Mouse (Mus musculus): ENCODE data around the gene Wdsub1. TPM values are rescaled to one million over a fixed set of nuclear protein-coding genes. Genes with fewer than 3 reads are reported as not detected.
A peak's percentile ranks its signal among the peaks of the same experiment; 100 is the strongest.

The Wdsub1 gene
- total RNA-seq, 2 experiments from 2014 or later, result 5.0 to 6.2 TPM

GRCm38 (mm10) chr2:59842556-59843008 lies 39.8 kb downstream of the Wdsub1 start:
- ATAC-seq (replicated peaks; ENCODE audit: low FRiP score, poor library complexity, severe bottlenecking), result no peak

DNA sequence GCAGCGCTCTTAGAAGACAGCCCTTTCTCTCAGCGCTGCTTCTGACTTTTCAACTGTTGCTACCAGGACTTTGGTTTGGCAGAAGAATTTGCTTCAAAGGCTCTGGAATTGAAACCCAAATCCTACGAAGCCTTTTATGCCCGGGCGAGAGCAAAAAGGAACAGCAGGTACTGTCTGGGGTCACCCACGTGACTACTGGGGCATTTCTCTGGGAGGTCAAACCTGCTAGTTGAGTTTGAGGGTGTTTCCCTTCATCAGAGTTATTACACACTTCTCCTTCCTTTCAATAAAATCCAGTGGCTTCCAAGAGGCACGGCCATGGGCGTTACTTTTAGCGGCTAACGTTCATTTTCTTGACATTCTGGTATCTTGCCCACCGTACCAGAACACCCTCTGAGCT lies 40.4 kb downstream of the Wdsub1 start:
- ATAC-seq (replicated peaks; ENCODE audit: low FRiP score, poor library complexity, severe bottlenecking), result no peak

DNA sequence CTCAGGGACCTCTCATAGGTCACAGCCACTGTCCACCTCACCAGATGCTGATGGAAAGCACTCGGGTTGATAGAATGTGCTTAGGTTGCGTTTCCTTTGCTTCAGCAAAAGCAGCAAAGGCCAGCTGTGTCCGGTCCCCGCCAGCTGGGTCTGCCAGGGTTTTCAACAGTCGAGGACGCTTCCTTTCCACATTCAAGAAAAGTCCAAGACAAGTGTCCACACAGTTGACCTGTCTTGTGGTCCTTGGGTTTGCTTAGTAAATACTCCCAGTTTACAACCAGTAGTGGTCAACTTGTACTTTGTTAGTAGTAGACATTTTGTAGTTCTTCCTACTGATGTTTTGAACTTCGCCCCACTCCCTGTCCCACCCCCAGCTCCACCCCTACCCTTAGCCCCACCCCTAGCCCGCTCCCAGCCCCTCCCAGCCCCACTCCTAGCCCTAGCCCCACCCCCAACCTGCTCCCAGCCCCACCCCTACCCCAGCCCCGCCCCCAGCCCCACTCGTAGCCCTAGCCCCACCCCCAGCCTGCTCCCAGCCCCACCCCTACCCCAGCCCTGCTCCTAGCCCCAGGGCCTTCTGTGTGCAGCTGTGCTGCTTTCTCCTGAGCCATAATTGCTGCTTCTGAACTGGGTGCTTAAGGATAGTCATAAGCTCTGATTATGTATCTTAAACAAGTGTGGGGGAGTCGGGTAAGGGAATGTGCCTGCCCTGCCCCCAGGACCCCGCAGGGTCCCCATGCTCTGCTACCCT lies 41.0 kb downstream of the Wdsub1 start:
- ATAC-seq (replicated peaks; ENCODE audit: low FRiP score, poor library complexity, severe bottlenecking), result peak; percentile 47

GRCm38 (mm10) chr2:59840191-59840590 lies 42.2 kb downstream of the Wdsub1 start:
- no peak for ATAC-seq (replicated peaks; ENCODE audit: low FRiP score, poor library complexity, severe bottlenecking)

DNA sequence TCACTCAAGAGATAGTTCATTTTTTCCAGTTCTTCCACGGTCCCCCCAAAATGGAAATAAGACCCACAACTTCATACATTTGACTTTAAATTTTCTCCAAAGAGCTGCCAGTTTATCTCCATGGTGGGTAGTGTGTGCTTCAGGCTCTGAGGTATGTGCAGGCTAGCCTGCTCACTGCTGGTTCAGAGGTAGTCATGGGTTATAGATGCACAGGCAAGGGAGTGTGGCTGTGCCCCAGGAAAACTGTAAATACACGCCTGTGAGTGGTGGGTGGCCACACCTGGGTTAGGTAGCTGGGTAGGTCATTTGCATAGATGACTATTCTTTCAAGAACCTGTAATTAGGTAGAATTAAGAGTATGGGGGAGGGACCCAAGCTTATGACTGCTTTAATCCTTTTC lies 42.6 kb downstream of the Wdsub1 start:
- ATAC-seq (replicated peaks; ENCODE audit: low FRiP score, poor library complexity, severe bottlenecking), result no peak

GRCm38 (mm10) chr2:59838825-59839224 lies 43.6 kb downstream of the Wdsub1 start:
- ATAC-seq (replicated peaks; ENCODE audit: low FRiP score, poor library complexity, severe bottlenecking), result no peak

GRCm38 (mm10) chr2:59831831-59832230 lies 50.6 kb downstream of the Wdsub1 start:
- no peak for ATAC-seq (replicated peaks; ENCODE audit: low FRiP score, poor library complexity, severe bottlenecking)

DNA sequence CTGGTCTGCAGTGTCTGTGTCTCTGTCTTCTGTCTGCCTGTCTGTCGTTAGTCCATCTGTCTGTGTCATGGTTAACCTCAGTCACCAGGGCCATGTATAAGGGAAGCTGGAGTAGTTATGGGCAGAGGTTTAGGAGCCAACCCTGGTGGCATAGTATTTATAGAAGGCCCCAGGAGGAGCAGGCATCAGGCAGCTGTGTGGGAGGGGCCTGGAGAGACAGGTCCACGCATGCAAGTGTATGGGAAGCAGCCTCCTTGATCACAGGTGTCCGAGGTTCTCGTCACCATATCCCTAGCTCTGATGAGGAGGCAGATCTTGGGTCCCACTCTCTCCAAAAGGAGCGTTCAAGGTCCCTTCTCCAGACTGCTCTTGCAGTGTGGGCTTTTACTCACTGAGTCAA lies 51.5 kb downstream of the Wdsub1 start:
- no peak for ATAC-seq (replicated peaks; ENCODE audit: low FRiP score, poor library complexity, severe bottlenecking)

GRCm38 (mm10) chr2:59830151-59830550 lies 52.2 kb downstream of the Wdsub1 start:
- ATAC-seq (replicated peaks; ENCODE audit: low FRiP score, poor library complexity, severe bottlenecking), result 0 out of 2 replicates have a peak, but pooled peaks have one; percentile 15

- no peak for ATAC-seq (replicated peaks; ENCODE audit: low FRiP score, poor library complexity, severe bottlenecking)
Observed at GRCm38 (mm10) chr2:59829718-59830117, 52.7 kb downstream of the Wdsub1 start.

DNA sequence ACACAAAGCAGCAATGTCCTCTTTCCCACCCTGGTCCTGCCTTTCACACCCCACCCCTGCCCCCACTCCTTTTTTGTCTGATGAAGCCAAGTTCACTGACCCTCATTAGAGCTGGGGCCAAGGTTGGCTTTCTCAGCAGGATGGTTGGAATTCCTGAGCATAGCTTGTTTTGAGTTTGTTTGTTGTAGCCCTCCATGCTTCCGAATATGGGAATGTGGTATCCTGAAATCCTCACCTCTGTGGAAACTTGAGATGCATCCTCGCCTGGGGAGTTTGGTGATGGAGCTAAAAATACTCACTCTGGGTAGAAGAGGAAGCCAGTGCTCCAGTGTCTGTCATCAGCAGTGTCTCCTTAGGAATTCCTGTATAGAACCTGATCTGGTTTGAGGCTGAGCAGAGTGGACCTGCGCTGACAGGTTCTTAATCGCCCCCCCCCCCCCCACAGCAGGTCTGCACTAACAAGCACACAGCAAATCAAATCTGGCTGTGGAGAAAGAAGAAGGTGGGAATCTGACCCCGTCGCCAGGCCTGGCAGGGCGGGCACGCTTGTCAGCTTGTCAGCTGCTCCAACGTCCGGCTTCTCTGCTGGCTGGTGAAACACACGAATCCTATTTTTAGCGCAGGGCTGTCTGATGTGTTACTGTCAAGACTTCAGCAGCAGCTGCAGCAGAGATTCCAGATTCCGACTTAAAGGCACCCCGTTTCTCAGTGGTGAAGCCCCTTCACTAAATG lies 53.4 kb downstream of the Wdsub1 start:
- no peak for ATAC-seq (replicated peaks; ENCODE audit: low FRiP score, poor library complexity, severe bottlenecking)

- ATAC-seq (replicated peaks; ENCODE audit: low FRiP score, poor library complexity, severe bottlenecking), result no peak
Observed at GRCm38 (mm10) chr2:59828103-59828655, 54.2 kb downstream of the Wdsub1 start.

DNA sequence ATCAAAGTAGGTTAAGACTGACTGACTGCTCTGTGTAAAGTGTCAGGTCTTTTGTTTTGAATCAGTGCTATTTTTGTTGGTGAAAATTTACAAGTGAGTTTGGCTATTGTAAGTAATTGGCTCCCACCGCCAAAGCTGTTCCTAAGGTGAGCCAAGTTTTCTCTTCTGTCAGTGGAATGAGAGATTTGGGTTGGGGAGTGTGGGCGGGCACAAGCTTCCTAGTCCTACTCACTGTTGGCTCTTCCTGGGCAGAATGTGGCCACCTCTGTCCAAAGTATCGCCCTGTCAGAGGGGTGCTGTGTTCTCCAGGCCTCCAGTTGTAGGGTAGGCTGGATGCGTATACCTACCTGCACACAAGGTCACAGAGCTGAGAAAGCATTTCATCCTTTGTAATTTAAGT lies 57.0 kb downstream of the Wdsub1 start:
- no peak for ATAC-seq (replicated peaks; ENCODE audit: low FRiP score, poor library complexity, severe bottlenecking)

GRCm38 (mm10) chr2:59824289-59824688 lies 58.1 kb downstream of the Wdsub1 start:
- no peak for ATAC-seq (replicated peaks; ENCODE audit: low FRiP score, poor library complexity, severe bottlenecking)

DNA sequence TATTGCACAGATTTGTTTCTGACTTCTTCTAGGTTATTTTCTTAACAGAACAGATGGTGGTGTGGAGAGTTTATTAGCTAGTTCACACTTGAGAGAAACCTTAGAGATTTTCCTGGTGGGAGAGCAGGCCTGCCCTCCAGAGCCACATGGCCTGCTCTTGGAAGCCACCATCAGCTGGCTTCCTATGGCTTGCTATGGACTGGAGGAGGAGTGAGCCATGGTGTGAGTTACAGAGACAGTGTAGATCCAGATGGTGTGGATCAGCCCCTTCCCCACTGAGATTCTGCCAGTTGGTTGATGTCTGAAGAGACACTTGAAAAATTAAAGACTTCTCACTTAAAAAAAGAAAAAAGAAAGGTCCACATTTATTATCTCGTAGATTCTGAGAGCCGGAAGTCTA lies 61.3 kb downstream of the Wdsub1 start:
- ATAC-seq (replicated peaks; ENCODE audit: low FRiP score, poor library complexity, severe bottlenecking), result no peak

DNA sequence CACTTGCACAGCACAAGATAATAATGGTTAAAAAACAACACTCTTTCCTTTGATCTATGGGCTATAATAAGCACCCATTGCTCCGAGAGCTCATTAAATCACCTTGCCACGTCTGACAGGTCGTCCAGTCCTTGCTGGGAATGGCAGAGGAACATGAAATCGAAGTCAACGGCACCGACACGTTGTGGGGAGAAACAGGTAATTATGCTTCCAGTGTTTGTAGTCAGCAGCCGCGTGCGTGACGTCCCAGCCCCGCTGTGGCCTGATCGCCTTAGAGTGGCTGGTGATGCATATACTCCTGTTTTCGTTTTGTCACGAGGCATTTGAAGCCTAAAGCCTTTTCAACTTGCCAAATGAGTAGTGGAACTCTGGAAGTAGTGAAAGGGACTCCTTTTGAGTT lies 62.3 kb downstream of the Wdsub1 start:
- no peak for ATAC-seq (replicated peaks; ENCODE audit: low FRiP score, poor library complexity, severe bottlenecking)

- no peak for ATAC-seq (replicated peaks; ENCODE audit: low FRiP score, poor library complexity, severe bottlenecking)
Observed at GRCm38 (mm10) chr2:59819415-59819814, 63.0 kb downstream of the Wdsub1 start.

DNA sequence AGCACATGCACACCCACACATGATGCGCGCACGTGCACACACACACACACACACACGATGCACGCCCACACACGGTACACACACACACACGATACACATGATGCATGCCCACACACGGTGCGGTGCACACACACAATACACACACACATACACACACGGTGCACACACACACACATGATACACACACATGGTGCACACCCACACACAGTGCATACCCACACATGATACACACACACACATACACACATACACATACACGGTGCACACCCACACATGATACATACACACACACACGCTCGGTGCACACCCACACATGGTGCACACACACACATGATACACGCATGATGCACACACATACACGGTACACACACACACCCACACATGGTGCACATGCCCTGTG lies 63.7 kb downstream of the Wdsub1 start:
- no peak for ATAC-seq (replicated peaks; ENCODE audit: low FRiP score, poor library complexity, severe bottlenecking)

DNA sequence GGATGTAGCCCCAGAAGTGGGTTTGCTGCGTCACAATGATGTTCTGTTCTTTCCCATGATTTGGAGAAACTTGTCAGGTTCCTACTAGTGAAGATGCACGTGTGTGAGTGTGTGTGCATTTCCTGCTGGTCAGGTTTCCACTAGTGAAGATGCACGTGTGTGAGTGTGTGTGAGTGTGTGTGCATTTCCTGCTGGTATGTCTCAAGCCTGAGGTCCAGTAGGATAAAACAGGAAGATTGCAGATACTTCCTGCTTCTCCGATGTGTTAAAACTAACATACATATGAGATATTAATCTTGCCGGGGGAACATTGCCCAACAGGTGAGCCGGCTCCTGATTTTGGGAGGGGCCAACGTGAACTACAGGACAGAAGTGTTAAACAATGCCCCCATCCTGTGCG lies 67.4 kb downstream of the Wdsub1 start:
- no peak for ATAC-seq (replicated peaks; ENCODE audit: low FRiP score, poor library complexity, severe bottlenecking)

DNA sequence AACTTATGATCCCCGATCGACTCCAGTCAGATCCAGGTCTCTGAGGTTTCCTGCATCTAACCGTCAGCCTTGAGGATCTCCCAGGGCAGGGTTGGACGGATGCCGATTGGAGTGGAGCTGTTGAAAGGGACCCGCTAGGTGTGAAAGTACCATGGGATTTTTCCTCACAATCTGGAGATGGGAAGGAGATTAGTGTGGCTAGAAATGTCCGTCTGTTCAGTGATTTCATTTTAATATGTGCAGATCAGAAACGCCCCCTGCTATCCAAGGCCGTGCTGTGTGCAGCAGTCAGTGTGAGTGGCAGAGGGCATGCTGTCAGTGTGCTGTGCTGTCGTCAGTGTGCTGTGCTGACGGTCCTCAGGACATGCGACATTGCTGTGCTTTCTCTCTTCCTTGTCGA lies 68.9 kb downstream of the Wdsub1 start:
- no peak for ATAC-seq (replicated peaks; ENCODE audit: low FRiP score, poor library complexity, severe bottlenecking)

DNA sequence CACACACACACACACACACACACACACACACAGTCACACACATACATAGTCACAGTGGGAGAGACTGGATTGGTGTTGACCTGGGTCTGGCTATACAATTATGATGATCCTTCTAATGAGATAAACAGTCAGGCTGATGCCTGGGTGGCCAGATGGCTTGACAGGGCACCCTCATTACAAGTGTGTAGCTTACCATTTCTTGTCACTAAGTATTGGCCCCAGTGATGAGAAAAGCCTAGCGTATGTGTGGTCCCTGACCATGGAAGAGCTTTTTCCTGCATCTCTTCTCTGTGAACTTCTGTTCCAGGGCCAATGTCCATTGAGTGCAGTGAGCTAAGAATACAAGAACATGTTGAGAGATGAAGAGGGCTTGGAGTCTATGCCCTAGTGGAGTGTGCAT lies 69.8 kb downstream of the Wdsub1 start:
- ATAC-seq (replicated peaks; ENCODE audit: low FRiP score, poor library complexity, severe bottlenecking), result no peak

Measured in erythroid progenitor cell, adult 5-6 weeks (primary cell).